Comparison of ENCODE assay signal across 26 mouse cellular contexts in the genomic region with DNA sequence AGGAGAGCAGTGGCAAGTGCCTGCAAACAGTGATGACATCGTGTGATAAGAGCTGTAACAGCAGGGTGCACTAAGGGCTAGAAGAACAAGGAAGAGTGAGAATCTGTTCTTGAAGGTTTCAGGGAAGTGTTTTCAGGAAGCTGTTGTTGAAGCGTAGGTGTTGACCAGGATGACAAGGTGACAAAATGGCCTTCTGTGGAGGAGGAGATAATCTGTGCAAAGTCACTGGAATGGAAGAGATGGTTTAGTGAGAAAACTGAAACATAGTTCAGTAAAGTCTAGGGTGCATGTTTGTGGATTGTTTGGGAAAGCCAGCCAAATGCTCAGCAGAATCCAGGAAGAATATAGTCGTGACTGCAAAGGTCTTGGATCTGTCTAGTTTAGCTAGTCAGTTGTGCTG.
DNase-seq lines count a peak whose midpoint lies in the region; ATAC-seq and TF ChIP-seq lines count a peak whose summit lies in the region.
"Had no signal": no experiment of that assay in that cellular context is flagged by ENCODE, and none has a peak within 500 bp of the region (broad histone marks: within the 10 kb centered on the region; RNA-seq: fewer than 3 reads in every experiment).

No protein-coding gene starts in this region.

- ATAC-seq in forebrain, postnatal 0 days, result peak; percentile 36; the same call in 1 of the 2 replicates
- ATAC-seq: forebrain, embryonic 15.5 days; hindbrain, postnatal 0 days; inflammation-experienced regulatory T-cells, adult 6 months; intestine, embryonic 16.5 days had no signal

- H3K27ac ChIP-seq in forebrain, postnatal 0 days (ENCODE audit: low read depth, low read length), result no peak overlapping the region
- no peak overlapping the region for H3K27ac ChIP-seq in forebrain, embryonic 10.5 days
- H3K27ac ChIP-seq: forebrain, embryonic 15.5 days; heart, embryonic 10.5 days; heart, embryonic 13.5 days; hindbrain, embryonic 14.5 days; hindbrain, postnatal 0 days had no signal

- no peak overlapping the region for H3K4me3 ChIP-seq in forebrain, postnatal 0 days (ENCODE audit: low read depth, low read length)
- no peak overlapping the region for H3K4me3 ChIP-seq in forebrain, embryonic 10.5 days
- H3K4me3 ChIP-seq: forebrain, embryonic 15.5 days; heart, embryonic 10.5 days; heart, embryonic 13.5 days had no signal

- no peak overlapping the region for H3K4me2 ChIP-seq in forebrain, postnatal 0 days (ENCODE audit: low read depth)
- H3K4me2 ChIP-seq: forebrain, embryonic 15.5 days; heart, embryonic 13.5 days; hindbrain, embryonic 14.5 days had no signal

- H3K27me3 ChIP-seq in forebrain, postnatal 0 days (ENCODE audit: insufficient read depth, low read length), result no peaks in the 10 kb centered on the region
- H3K27me3 ChIP-seq in forebrain, embryonic 10.5 days (ENCODE audit: poor library complexity, severe bottlenecking), result no peaks in the 10 kb centered on the region
- H3K27me3 ChIP-seq: CH12.LX; forebrain, embryonic 15.5 days had no signal

- no peaks in the 10 kb centered on the region for H3K9me3 ChIP-seq in forebrain, postnatal 0 days (ENCODE audit: low read length)
- H3K9me3 ChIP-seq in forebrain, embryonic 10.5 days, result no peaks in the 10 kb centered on the region
- H3K9me3 ChIP-seq: forebrain, embryonic 15.5 days; heart, embryonic 10.5 days; heart, embryonic 13.5 days had no signal

- no peak overlapping the region for H3K9ac ChIP-seq in forebrain, postnatal 0 days
- H3K9ac ChIP-seq: forebrain, embryonic 15.5 days; heart, embryonic 13.5 days; hindbrain, embryonic 14.5 days had no signal

- 66% methylated on average over 3 of the region's 3 CpGs for WGBS in forebrain, postnatal 0 days
- WGBS in forebrain, embryonic 10.5 days, result 80% methylated on average over 3 of the region's 3 CpGs

- H3K4me1 ChIP-seq in forebrain, postnatal 0 days (ENCODE audit: insufficient read depth), result no peaks in the 10 kb centered on the region
- no peaks in the 10 kb centered on the region for H3K4me1 ChIP-seq in forebrain, embryonic 10.5 days

- intact Hi-C loops in left cerebral cortex, postnatal 14 days (cut with DNase I), result loop anchor here (5.0 kb wide), 1 partner anchor 765 kb away; no protein-coding TSS in a partner anchor

- TF ChIP-seq CTCF in forebrain, postnatal 0 days (IDR thresholded peaks at IDR 0.05; ENCODE audit: low read depth), result no peak

- peaks cover 24% of the 10 kb centered on the region for H3K36me3 ChIP-seq in forebrain, postnatal 0 days (ENCODE audit: insufficient read depth)
- H3K36me3 ChIP-seq in forebrain, embryonic 10.5 days (replicated peaks), result peaks cover 30% of the 10 kb centered on the region
- H3K36me3 ChIP-seq: G1E; heart, embryonic 10.5 days; heart, embryonic 13.5 days had no signal

- DNase-seq in forebrain, postnatal 0 days, result no peak
- DNase-seq in forebrain, embryonic 10.5 days (ENCODE audit: extremely low spot score, low spot score), result no peak
- peak; percentile 27 for DNase-seq in left cerebral cortex, adult 11 months (ENCODE audit: low spot score)
- no peak for DNase-seq in left cerebral cortex, postnatal 14 days (ENCODE audit: low spot score in 2 of 2)
- DNase-seq in right cerebral cortex, adult 18-20 months, result peak; percentile 51
- no peak for DNase-seq in right cerebral cortex, postnatal 4 days
- no peak for DNase-seq in heart, adult 9 months (ENCODE audit: low spot score in 2 of 2)
- DNase-seq: adrenal gland, adult 2 months; adrenal gland, postnatal 14 days; B cell, adult 2 months; cerebellum, adult 11-12 months; cerebellum, adult 9-10 months; cerebellum, postnatal 14 days; gastrocnemius, postnatal 25 days; heart, adult 18-20 months; heart, postnatal 14 days; heart, postnatal 4 days had no signal

Comparison
In these comparisons a context has a peak if more than half of its experiments do, and no peak if none do; other contexts are left out.
1. DNase-seq: peak in left cerebral cortex, adult 11 months (single experiment) and right cerebral cortex, adult 18-20 months (single experiment); none in forebrain, postnatal 0 days (single experiment), forebrain, embryonic 10.5 days (single experiment), left cerebral cortex, postnatal 14 days (0 of 2), right cerebral cortex, postnatal 4 days (single experiment) and heart, adult 9 months (0 of 2).